Mouse (Mus musculus): Measurements from ENCODE around the gene Fanci.

DNA sequence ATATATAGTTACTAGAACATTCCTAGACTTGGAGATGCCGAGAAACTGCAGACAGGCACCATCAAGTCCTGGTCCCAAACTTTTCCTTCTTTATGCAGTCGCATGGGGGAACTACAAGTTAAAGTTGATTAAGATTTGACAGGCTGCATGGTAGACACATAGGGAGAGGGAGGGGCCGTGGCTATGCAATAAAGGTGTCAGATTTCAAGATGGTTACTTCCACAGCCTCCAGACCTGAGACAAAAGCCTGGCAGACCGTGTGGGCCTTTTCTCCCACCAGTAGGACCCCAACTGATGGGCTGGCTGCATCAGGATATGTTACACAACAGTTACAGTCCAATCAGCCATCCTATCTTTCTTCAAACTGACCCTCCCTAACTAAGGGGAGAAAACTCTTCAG is 22.3 kb upstream of the Fanci start:
- TF ChIP-seq CTCF (conservative IDR thresholded peaks at IDR 0.05; ENCODE audit: insufficient read depth, insufficient read length, low read depth, low read length) (no peak), POLR2A (IDR thresholded peaks at IDR 0.05; ENCODE audit: low read depth, low read length) (no peak)

Measured in kidney, adult 2 months (tissue).